Mouse (Mus musculus): ENCODE measurements at regions not wholly inside any gene's neighbourhood (a gene's known extent, or its start where the extent isn't known, plus 50 kb on each side); places are given as distances from the start of the nearest gene placed in this dataset.
A peak's percentile ranks its signal among the peaks of the same experiment; 100 is the strongest.

DNA sequence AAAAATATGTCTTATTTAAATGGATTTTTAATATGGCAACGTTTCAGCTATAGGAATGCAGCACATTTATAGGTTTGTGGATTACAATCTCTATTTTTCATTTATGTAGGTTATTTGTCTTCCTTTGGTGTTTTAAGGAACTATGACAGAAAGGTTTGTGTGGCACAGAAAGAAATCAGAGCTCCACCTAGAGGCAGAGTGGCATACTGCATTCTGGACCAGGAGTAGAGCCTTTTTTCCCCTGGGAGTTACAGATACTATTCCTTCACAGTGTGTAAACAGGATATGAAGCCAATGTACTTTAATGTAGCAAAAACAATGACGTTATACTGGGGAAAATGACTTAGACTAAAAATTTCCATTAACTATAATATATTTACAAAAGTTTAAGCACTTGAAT is 94.9 kb upstream of the St8sia4 start:
- DNase-seq (ENCODE audit: low spot score in 2 of 2): peak; percentile 53 to 76

DNA sequence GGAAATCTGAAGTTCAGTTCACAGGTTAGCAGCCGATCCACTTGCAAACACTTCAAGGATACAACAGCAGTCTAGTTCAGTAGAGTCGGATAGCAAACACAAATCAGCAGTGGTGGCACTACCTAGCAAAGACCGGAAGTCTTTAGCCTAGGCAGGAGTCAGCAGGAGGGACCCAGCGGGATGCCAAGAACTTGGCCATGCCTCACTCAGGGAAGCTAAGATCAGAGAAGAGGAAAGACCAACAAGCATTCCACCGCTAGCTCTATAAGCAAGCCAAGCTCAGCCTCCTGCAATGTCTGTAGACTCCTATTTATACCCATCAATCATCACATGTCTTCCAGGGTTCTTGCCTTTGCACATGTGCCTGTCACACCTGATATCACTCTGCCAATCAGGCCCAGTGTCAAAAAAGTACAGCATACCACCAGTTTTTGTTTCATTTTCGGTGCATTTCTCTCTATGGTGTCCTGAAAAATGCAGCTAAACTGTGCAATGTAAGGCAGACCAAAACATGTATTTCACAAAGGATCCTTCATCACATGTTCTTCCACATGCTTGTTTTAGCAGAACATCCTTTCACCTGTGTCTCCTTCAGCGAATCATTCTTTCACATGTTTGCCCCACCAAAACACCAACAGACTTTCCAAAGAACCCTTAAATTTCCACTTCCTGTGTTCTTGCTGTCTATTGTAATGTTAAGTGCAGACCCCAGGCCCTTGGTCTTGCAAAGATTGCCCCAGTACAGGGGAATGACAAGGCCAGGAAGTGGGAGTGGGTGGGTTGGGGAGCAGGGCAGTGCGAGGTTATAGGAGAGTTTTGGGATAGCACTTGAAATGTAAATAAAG is 86.9 kb upstream of the St8sia4 start:
- no peak for DNase-seq (ENCODE audit: low spot score in 2 of 2)

DNA sequence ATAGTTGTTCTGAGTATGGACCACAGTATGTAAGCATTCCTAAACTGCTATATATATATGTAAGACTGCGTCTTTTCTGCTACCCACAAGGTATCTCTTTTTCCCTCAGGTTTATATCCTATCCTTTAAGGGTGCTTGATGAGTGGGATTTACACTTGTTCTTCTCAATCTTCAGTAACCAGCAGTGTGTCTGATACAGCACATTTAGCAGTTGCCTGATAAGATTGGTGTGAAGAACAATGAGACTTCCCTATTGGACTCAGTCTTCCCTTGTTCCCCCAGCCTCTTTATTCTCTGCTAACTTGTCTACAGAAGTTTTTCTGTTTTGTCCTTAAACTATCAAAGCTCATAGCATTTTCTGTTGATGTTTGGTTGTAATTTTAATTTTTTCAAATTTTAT is 86.1 kb upstream of the St8sia4 start:
- DNase-seq (ENCODE audit: low spot score in 2 of 2): no peak

DNA sequence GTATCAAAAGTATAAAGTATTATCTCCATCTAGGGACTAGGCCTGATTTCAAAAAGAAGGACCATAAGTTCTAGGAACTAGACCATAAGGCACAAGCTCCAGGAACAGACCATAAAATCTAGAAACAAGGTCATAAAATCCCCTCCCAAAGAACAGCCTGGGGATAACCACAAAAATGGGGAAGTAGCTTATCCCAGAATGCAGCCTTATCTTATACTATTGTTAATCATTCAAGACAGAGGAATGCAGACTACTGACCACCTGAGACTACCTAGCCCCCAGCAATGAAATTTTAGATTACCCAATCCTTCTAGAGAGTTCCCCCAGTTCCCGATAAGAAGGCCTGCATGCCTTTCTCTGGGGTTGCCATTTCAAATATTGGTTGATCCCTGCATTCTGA is 81.6 kb upstream of the St8sia4 start:
- DNase-seq (ENCODE audit: low spot score in 2 of 2): no peak

DNA sequence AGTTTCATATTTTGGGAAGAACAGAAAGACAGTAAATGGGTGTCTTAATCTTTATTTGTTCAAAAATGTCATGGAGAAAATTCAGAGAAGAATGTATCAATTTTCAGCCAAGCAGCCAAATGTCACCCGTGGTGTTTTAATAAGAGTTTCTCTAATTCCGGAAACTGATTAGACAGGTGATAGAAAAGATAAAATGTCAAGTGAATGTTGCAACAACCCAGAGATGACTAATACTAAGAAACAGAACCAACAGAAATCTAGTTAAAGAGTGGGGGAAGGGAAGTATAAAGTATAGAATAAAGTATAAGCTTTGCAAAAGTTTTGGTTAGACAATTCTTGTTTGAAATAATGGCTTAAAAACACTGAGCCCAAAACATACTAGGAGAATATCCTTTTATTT is 79.9 kb upstream of the St8sia4 start:
- DNase-seq (ENCODE audit: low spot score in 2 of 2): no peak

DNA sequence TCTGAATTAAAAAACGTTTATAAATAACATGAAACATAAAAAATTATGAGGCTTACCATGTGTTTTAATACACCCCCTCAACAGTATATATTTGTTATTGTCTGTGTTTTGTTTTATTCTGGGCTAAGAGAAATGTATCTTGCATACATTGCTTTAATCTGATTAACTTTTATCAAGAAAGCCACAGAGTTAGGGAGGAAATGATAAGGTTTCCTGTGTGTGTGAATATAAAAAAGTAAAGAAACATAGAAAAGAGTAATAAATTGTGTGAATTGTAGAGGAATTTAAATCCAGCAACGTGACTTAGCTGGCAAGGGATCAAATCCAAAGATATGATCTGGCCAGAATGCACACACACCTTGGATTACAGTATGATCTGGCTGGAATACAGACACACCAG is 77.1 kb upstream of the St8sia4 start:
- no peak for DNase-seq (ENCODE audit: low spot score in 2 of 2)

DNA sequence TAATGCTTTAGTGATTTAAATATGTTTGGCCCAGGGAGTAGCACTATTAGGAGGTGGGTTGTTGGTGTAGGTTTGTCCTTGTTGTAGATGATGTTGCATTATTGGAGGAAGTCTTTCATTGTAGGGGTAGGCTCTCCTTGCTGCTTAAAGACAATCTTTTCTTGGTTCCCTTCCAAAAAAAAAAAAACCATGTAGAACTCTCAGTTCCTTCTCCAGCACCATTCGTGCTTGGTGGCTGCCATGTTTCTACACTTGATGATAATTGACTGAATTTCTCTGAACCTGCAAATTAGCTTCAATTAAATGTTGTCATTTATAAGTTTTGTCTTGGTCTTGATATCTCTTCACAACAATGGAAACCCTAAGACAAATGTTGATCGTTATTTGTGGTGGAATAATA is 76.0 kb upstream of the St8sia4 start:
- DNase-seq (ENCODE audit: low spot score in 2 of 2): no peak

DNA sequence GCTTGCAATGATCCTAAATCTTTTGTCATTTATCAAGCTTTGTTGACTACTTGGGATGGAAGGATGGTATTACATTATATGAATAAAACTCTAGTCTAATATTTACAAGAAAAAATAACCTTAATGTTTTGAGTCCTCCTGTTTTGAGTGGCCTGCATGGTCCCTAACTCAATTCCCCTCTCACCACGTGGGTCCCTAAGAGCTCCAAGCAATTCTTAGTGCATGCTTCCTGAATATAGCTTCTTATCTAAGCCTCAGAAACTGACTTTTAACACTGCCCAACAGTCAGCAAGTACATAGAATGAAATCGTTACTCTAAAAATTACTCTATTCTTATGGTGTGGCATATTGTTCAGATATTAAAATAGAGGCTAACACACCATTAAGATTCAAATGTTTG is 52.1 kb upstream of the St8sia4 start:
- no peak for DNase-seq (ENCODE audit: low spot score in 2 of 2)

DNA sequence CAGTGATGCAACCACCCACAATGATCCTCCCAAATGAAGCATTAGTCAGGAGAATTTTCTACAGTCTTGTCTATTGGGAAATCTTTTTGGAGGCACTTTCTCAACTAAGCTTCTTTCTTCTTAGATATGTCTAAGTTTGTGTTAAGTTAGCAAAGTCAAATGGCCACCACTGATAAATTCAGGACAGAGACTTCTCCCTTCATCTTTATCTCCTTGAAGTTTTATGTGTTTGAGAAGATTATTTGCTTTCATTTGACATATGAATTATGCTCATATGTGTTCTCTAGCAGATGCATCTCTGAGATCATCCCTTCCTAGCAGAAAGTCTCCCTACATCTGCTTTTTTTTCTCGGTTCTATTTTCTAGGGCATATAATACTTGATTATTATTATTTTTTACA is 51.4 kb upstream of the St8sia4 start:
- DNase-seq (ENCODE audit: low spot score in 2 of 2): no peak
